Mouse (Mus musculus): ENCODE measurements around the gene Olfr60.

DNA sequence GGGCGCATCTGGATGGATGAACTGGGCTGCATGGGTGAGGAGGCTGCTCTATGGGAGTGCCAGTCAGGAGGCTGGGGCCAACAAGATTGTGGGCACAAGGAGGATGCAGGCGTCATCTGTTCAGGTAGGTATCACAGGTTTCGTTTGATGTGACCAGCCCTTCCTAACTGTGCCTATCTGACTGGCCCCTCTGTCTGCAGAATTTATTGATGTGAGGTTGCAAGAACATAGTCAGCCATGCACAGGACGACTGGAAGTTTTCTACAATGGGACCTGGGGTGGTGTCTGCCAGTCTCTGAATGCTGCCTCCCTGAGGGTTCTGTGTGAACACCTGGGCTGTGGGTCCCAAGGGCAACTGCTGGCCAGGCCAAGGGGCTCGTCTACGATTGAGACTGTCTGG is 64.6 kb downstream of the Olfr60 start:
- TF ChIP-seq CTCF (IDR thresholded peaks at IDR 0.05; ENCODE audit: extremely low read depth, insufficient read length, insufficient replicate concordance, low read depth, low read length): no peak
- TF ChIP-seq POLR2A (IDR thresholded peaks at IDR 0.05; ENCODE audit: low read depth, low read length): no peak

All from small intestine, adult 2 months (tissue).